Mouse (Mus musculus) heart, postnatal 36 days (tissue): ENCODE data around the gene Pgpep1l. TPM values are rescaled to one million over a fixed set of nuclear protein-coding genes. Genes with fewer than 3 reads are reported as not detected.
"Not testable (repeated sequence)": the region's sequence is repeated elsewhere in the genome, so short reads cannot be mapped to it uniquely, and the experiment has no call there.

Experiments
- DNase-seq, 2 experiments: peaks; one replicate each; pipeline ENCODE4 v3.0.0; 2021 to 2022
- intact Hi-C: fragments of 180-260 bp; cut with DNase I; formaldehyde crosslinking; loops from one replicate; pipeline ENCODE4 v1.15.1; 2025
- total RNA-seq, 2 experiments: library from RNA; stranded (reverse); gene quantifications; 2 replicates each; pipeline ENCODE4 v1.2.3; 2021

Pgpep1l gene
- under 1 TPM in 1 of 2 experiments, not detected in 1; 0.33 TPM for total RNA-seq

- intact Hi-C loops = loop anchor here (2.0 to 5.0 kb wide), 2 partner anchors 39 to 42 kb away; no protein-coding TSS in a partner anchor
- DNase-seq = peak; percentile 51 to 57
These were observed at the start of gene Pgpep1l for GRCm38 (mm10) chr7:68264028-68264453. Gene Pgpep1l, minus strand, starts transcription at chr7:68264233.

- no peak for DNase-seq
- intact Hi-C loops = no loop called here
These were observed 49.2 kb upstream of the Pgpep1l start for GRCm38 (mm10) chr7:68313038-68313782.

DNA sequence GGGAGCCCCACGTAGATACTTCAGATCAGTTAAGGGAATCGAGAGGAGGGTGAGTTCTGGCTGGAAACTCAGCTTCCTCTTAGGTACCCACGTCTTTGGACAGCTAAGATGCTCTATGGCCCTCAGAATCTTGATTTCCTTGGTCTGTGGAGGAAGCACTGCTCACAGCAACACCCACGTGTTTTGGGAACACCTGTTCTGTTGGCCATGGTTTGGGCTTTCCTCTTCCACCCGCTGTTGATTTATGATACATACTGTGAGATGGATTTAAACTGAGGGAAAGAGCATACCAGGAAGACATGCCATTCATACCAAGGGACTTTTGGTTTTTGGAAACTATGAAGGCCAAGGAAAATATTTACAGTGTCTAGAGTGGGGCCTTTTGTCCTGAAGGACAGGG lies 48.4 kb upstream of the Pgpep1l start:
- intact Hi-C loops = no loop called here
- DNase-seq = no peak

DNA sequence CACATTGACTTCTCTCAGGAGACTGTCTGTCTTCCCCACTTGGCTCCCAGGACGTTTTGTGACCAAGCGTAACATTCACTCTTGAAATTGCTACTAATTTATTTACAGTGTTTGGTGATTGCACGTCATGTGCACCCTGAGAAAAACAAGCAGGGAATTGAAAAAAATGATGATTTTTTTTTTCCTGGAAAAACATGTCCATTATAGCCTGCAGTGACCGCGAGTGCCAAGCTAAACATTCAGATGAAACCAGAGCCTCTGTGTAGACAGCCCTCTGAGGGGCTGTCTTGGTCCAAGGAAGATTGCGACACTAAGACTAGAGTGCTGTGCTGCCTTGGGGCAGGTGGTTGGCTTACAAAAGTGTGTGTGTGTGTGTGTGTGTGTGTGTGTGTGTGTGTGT lies 47.4 kb upstream of the Pgpep1l start:
- intact Hi-C loops = no loop called here
- peak in 1 of 2 experiments; percentile 43 for DNase-seq

DNA sequence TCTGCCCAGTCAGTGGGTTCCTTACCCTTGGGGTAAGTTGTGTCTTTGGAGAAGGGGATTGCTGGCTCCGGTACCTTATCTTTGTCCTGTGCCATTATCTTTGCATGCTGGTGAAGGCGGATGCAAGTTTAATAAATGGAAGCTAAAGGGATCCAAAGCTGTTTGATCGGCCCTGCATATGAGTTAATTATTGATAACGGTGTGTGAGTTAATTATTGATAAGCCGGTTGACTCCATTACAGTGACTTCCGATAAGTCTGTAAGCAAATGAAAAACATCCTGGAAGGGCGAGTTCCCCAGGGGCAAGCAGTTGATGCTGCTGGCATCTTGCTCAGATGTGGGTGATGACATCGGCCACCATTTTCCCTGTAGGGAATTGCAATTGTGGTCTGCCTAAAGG lies 42.7 kb upstream of the Pgpep1l start:
- no peak for DNase-seq
- intact Hi-C loops = no loop called here

- intact Hi-C loops = no loop called here
- no peak for DNase-seq
These were observed 41.9 kb upstream of the Pgpep1l start for GRCm38 (mm10) chr7:68305781-68306575.

GRCm38 (mm10) chr7:68303685-68304084 lies 39.7 kb upstream of the Pgpep1l start:
- no peak for DNase-seq
- intact Hi-C loops = loop anchor here (2.0 to 5.0 kb wide), 7 partner anchors 39 to 631 kb away; partner anchors contain the start of gene Pgpep1l

DNA sequence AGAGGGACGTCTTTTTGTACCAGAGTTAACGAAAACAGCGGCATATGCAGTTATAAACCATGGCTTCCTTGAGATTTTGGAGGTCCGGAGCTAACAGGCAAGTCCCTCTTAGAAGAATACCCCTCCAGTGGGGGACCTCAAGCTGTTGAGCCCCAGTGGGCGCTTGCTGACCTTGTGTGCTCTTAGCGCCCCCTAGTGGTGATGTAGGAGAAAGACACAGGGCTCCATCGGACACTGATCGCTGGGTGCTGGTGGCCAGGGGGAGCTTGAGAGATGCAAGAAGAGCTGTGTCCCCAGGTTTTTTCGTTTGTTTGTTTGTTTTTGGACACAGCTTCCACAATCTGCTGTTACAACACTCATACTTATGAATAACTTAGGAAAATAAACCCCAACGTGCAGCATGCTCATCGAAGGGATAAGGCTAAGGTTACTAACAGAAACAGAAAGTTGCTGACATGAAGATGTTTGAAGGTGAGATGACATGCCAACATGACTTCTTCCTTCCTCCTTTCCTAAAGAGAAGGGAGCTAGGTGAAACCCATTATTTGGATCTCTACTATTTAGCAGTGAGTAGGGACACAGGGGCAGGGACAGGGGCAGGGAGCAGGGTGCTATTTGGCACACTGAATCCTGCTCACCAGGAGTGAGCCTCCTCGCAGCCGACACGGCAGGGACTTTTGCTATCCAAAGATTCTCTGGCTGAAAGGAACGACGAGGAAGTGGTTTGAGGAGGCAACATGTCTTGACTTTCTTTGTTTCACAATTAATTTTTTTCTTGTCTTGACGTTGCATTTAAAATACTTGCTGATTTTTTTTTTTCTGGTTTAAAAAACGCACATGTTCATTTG lies 38.8 kb upstream of the Pgpep1l start:
- peak; percentile 61 to 75 for DNase-seq
- intact Hi-C loops = loop anchor here (2.0 to 5.0 kb wide), 7 partner anchors 38 to 631 kb away; partner anchors contain the start of gene Pgpep1l

DNA sequence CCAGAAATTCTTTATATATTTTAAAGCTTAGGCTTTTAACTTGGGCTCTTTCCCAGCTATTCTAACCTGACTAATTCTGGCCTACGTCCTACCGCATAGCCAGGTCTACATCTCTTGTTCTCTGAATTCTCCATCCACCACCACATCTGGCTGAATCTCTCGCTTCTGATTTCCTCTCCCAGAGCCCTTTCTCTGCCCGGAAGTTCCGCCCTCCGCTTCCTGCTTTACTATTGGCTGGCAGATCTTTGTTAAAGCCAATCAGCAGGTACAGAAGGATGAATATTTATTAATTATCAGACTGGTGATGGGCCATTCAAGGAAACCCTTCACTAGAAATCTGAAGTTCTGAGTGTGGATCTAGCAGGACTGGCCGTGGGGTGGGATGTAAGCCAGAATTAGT lies 37.1 kb upstream of the Pgpep1l start:
- DNase-seq = no peak
- intact Hi-C loops = loop anchor here (2.0 to 5.0 kb wide), 4 partner anchors 79 to 629 kb away; no protein-coding TSS in a partner anchor

DNA sequence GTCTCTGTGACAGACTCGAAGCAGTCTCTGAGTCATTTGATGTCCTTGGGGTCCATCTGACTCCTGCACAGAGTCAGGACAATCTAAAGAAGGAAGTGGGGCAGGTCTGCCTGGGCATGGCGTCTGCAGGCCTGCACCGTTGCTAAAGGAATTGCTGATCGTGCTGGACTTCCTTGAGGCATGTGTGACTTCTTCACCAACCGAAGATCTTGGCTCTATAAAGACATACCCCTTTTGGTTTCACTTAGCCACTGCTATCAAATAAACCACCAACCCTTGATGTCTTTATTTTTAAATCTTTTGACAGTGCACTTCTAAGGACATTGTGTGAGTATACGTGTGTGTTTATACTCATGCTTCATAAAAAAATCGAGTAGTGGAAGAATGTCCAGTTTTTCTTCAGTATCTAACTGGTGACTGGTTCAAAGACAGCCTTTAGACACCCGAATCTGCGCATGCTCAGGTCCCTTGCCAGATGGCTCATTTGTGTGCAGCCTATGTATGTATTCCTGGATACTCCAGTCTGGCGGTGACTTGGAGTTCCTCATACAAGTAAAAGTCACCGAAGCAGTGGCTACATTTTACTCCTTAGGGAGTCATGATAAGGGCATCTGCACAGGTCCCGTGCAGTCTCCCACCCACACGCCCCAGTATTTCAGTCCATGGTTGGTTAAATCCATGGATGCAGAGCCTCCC lies 34.5 kb upstream of the Pgpep1l start:
- intact Hi-C loops = no loop called here
- DNase-seq = no peak

DNA sequence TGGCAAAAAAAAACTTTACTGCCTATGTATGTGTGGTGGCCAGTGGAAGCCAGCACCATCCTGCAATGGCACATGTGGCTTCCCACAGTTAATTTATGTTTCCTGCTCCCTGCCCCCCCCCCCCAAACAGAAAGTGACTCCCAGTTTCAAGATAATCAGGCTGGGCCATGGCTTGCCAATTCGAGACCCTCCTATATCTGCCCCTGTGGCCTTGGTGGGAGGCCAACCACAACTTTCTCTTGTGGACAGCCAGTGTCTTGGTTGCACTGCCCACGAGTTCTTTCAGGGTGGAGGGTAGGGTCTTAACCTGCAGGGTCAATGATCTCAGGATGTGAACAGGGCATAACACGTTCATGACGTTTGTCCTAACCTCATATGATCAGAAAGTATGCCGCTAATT lies 32.5 kb upstream of the Pgpep1l start:
- intact Hi-C loops = no loop called here

DNA sequence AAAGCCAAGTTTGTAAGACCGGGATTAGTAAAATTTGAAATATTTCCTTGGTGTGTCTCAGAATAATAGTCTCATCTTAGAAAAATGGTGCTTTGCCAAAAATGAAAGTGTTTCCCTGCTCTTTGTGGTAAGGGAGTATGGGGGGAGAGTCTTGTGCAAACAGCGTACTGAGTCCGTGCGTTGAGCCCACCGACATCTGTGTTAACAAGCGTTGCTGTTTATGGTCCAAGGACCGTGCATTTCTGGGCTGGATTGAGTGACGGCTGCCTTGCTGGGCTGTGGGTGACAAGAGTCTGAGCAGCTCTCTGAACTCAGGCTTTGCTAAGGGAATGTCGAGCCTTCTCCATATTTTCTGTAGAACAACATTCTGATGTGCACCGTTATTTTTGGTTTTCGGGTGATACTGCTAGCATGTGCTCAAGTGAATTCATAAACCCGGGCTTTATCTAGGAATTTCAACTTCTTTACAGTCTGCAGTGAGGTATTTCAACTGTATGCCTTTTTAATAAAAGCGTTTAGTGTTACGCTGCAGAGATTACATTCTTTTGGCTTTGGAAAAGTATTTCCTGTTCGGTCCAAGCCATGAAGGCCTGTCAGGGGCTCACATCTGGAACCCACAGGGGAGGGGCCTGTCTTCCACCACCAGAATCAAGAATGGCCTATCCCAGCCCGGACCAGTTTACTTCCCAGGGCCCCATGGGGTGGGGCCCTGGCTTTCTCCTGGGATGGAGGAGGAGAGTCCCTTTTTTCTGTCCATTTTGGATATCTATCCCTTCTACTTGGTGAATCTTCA lies 30.2 kb upstream of the Pgpep1l start:
- DNase-seq = no peak

More for the DNA sequence above, 32.5 kb upstream of the Pgpep1l start:
- no peak for DNase-seq

DNA sequence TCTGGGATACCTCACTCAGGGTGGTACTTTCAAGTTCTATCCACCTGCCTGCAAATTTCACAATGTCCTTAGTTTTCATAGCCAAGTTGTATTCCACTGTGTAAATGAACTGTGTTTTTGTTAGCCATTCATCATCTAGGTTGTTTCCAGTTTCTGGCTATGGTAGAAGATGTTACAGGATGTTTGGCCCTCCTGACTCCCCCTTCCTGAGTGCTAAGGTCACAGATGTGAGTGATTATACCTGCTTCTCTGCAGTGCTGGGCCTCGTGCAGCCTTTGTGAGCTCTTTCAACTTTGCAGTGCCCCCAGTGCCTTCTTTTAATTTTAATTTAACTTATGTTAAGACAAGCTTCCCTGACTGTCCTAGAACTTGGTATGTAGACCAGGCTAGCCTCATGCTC lies 27.6 kb upstream of the Pgpep1l start:
- DNase-seq = no peak
- intact Hi-C loops = no loop called here

More for the DNA sequence above, 30.2 kb upstream of the Pgpep1l start:
- intact Hi-C loops = no loop called here

- DNase-seq = no peak
- intact Hi-C loops = no loop called here
These were observed 25.0 kb upstream of the Pgpep1l start for GRCm38 (mm10) chr7:68289081-68289480.

GRCm38 (mm10) chr7:68288000-68288399 lies 24.0 kb upstream of the Pgpep1l start:
- DNase-seq, intact Hi-C loops: not testable (repeated sequence)

DNA sequence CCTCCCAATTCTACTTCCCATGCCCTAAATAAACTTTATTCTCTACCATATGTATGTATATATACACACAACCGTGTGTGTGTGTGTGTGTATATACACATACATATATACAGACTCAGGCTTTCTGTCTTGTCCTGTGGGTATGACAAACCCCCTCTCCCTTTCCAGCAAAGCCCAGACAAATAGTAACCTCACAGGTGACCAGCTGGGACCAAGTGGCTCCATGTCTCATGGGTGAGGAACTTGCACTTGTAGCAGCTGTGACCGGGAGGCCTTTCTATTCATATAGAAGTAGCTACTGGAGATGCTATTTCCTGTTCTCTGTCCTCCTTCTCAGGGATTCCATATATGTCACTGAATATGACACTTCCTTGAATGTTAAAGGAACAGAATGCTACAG lies 23.5 kb upstream of the Pgpep1l start:
- intact Hi-C loops = no loop called here
- no peak for DNase-seq

GRCm38 (mm10) chr7:68286526-68287481 lies 22.8 kb upstream of the Pgpep1l start:
- intact Hi-C loops = no loop called here
- no peak for DNase-seq

DNA sequence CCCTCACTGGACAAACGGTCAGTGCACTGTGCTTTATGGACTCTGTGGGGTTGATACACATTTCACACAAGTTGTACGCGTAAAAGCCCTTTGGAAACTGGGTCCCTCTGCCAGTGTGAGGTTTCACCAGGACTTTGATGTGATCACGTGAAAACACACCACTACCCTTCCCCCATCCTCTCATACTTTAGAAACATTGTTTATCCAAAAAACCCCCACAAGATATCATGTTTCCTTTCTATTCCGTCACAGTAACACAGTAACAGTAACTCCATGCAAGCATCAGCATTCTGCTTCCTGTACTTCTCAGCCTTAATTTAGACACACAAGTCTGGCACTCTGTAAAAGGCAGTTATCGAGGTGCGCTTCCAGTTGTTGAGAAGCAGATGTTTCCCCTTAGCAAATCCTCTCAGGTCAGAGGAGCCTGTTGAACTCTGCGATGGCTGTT lies 21.8 kb upstream of the Pgpep1l start:
- no peak for DNase-seq
- intact Hi-C loops = no loop called here
